Mouse (Mus musculus) subcutaneous adipose tissue, adult 2 months (tissue): ENCODE results near the gene Adra1d. TPM values are rescaled to one million over a fixed set of nuclear protein-coding genes. Genes with fewer than 3 reads are reported as not detected.

Experiments
- polyA plus RNA-seq: library from polyadenylated mRNA; depleted of rRNA; stranded (reverse); fragments of >200 nt; gene quantifications from 2 replicates; pipeline ENCODE4 v1.2.3, GENCODE M21; 2012; ENCODE audit warnings: low replicate concordance; rRNA removed

Gene Adra1d
- 6.0 and 8.1 TPM in 2 replicates for polyA plus RNA-seq

DNA sequence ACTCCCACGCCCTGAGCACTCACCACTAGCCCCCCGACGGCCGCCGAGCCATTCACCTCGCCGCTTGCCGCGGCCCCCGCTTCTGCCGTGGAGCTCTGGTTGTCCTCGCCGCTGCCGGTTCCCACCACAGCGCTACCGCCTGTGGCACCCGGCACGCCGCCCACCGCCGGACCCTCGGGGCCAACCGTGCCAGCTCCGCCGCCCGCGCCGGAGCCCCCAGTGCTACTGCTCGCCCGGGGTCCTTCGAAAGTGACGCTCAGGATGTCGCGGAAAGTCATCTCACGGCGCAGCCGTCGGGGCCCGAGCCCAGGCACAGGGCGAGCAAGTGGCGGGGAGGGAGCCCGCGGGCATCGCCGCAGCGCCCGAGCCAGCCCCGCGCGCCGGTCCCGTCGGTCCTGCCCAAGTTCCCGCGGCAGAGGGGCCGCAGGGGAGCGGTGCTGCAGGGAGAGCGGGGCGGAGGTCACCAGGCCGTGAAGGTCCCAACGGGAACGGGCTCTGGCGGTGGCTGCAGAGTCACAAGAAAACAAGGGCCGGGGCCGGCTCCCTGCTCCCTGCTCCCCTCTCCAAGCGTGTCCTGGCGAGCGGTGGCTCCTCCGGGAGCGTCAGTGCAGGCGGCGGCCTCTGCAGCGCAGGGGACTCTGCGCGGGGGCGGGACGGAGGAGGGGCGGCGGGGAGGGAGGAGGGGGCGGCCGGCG lies at the start of gene Adra1d:
Gene Adra1d (minus strand): TSS at position 393 of the 695 bp plus-strand sequence.

Other genes with a start within 250 kb of the Adra1d start
- gene Rnf24, start 209.4 kb downstream of the Adra1d start, polyA plus RNA-seq: 15.0 and 15.6 TPM in 2 replicates
- 16.0 and 48.8 TPM in 2 replicates for gene Smox, start 70.8 kb downstream of the Adra1d start, polyA plus RNA-seq